Mouse (Mus musculus) adrenal gland, adult 18-20 months (tissue): ENCODE measurements at regions not wholly inside any gene's neighbourhood (a gene's known extent, or its start where the extent isn't known, plus 50 kb on each side); places are given as distances from the start of the nearest gene placed in this dataset.

Experiments used
- DNase-seq, 2 experiments: peaks; one replicate each; pipeline ENCODE4 v3.0.0; 2021 to 2022; ENCODE audit warnings: low spot score in 2 of 2

DNA sequence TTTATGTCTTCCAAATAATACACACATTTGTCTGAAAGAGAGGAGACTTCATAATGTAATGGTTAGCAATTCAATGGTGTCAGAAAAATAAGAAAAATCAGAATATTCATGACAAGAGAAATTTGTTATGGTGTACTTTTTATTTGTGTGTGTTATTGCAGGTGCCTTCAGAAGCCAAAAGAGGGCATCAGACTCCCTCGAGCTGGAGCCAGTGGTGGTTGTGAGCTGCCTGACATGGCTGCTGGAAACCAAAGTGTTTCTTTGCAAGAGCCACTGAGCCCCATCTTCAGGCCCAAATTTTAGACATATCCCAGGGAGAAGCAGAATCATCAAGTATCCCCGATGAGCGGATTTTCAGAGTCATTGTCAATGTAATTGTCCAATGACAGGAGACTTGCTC, 81.9 kb downstream of the Tm2d3 start:
- no peak for DNase-seq

DNA sequence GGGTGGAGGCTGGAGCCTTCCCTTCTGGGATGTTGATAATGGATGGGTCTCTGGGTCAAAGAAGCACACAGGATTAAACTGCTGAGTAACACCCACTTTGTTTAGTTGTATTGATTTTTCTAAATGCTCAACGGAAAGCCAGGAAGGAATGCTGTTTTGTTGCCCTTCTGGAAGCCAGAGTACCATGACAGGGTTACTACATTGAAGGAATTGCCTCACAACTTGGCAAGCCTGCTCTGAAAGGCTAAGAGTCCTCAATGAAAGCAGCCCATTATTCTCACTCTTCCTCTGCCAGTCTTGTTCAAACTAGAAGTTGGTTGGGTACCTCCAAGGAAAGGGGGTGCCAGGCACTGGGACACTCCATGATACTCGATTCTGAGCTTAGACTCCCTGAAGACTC, 83.0 kb downstream of the Tm2d3 start:
- no peak for DNase-seq

DNA sequence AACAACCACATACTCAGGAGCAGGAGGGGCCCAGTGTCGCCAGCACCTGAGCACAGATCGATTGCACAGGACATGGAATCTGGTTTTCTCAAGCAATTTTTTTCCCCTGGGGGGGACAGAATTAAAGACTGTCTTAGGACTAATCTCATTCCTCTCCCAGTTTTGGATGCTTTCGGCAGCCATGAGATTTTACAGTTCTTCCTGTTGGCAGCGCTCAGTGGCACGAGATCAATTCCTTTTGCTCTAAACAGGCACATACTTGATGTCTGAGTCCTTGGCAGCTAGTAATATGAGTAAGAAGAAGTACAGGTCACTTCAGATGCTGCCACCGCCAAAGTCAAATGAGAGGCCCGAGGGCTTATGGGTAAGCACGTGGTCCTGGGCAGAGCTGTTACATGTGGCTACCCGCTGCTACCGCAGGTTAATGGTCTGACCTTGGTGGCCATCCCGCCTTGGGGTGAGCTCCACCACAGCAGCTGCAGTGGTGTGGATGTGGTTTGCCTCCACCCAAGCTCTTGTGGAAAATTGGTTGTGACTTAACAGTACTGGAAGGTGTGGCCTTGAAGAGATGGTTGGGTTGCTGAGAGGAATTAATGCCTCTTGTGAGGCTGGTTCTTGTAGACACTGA, 83.5 kb downstream of the Tm2d3 start:
- DNase-seq = no peak

DNA sequence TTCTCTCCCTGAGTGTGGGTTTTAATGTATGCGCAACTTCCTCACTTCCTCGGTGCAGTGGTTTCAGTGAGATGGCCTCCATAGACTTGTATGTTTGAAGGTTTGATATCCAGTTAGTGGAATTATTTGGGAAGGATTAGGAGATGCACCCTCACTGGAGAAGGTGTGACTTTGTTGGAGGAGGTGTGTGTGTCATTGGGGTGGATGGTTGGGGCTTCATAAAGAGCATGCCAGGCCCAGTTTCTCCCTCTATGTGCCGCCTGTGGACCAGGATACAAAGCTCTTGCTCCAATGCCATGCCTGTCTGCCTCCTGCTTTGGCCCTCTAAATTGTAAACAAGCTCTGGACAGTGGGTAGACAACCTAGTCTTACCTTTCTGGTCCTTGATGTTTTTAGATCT, 84.0 kb downstream of the Tm2d3 start:
- DNase-seq = no peak

DNA sequence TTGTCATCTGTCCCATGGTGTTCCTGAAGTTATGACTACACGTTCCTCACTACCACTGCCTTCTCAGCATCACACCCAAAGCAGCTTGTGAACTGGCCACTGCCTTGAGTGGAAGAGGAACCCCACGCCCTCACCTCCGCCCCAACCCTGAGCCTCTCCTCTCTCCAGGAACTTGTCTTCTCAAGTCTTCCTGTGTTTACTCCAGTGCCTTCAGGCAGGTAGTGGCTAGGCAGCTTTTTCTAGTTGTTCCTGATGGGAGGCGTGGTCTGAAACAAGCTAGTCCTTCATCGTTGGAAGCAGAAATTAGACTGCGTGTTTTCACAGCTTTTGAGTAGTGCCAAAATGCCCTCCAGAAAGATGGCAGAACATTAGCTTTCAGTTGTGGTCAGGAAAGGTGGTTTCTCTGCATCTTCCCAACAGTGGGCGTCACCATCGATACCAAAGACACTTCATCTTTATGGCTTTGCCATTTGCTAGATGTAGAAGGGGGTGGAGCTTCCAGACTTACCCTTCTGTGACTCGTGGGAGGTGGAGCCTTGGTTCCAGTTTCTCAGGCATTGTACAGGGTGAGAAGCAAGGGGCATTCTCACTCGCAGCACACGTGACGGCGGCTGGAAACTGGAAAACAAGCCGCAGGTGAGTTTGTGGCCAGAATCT, 81.7 kb upstream of the Pcsk6 start:
- DNase-seq = no peak

DNA sequence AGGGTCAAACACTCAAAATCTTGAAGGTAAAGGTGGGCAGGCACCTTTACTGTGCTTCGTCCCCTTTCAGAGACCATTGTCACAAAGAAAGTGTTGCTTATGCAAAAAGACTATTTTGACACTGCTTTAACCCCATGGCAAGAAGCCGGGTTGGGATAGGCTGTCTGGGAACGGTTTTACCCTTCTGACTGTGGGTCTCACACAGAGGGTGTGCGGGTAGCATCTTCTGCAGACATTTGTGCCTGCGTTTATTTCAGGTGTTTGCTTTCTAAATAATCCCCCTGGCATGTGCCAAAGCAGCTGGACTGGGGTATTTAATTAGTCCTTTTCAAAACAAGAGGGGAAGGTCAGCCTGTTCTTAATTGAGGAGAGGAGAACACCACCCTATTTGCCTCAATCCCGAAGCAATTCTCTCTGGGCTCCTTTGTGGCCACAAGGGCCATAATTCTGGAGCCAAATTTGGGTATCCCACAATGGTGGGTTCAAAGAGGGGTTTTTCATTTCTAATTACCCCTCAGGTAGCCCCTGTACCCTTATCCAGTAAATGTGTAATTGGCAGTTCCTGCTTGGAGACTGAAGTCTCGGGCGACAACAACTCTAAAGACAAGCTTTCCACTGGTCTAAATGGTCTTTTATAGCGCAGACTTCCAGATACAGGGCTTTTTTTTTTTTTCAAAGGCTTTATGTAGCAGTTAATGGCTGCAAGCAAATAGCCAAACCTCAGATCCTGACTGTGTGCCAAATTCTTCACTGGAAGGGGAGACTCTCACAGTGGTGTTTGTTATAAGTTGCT, 80.8 kb upstream of the Pcsk6 start:
- no peak for DNase-seq

DNA sequence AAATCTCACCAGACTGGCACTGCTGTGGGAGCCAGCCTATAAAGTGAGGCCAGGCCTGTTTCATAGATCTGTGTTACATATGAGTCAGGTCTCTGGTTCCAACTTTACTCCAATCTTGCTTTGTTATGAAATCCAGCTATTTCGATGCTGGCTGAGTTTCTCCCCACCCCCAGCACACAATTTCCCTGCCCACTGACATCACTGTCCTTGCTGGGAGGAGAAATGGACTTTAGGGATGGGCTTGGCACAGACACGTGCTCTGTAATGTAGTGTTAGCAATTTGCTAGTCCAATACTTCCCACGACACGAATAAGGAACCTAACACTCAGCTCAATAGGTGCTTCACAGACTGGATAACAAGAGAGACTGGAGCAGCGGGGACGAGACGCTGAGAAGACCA, 79.5 kb upstream of the Pcsk6 start:
- DNase-seq = peak in 1 of 2 experiments; percentile 27

DNA sequence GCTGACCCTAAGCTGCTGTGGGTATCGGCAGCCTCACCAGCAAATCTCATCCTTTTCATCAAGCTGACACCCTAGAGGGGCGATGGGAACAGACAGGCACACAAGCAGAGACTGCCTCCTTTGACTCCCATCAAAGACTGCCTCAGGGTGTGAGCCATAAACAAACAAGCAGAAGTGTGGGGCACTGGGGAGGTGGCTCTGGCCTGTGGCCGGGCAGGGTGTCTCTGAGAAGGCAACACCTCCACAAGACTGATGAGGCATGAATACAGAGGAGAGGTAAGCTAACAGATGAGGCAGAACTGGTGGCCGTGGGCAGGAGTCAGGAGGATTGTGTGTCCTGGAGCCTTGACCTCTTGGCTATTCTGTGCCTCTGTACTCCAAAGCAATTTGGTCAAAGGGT, 77.8 kb upstream of the Pcsk6 start:
- no peak for DNase-seq

DNA sequence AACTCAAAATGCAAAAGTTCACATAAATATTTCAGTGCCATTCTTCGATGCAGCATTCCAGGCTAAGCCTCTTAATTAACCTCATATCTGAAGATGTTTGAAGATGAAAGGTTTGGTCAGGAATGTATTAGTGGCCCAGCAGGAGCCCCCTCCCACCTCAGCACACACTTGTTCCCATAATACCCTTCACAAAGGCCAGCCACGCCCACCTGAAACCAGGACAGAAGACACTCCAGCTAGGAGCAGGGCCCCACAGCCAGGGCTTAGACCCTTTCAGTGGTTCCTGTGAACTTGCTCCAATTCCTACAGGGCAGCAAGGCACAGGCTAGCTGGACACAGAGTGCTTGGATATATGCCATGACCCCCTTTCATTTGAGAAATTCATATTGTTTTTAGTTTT, 74.6 kb upstream of the Pcsk6 start:
- DNase-seq = no peak

DNA sequence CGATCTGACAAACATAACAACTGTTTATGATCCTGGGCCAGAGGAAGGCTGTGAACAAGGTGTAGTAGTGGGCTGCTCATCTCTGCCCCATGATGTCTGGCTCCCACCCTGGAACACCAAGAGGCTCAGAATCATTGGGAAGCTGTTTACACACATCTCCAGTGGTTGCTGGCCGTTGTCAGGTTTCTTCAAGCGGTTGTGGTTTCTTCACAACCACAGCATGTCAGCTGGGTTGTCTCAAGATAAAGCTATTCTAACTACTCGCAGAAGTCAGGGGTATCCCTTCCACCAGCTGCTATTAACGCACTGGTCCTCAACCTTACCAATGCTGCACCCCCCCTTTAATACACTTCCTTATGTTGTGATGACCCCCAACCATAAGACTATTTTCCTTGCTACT, 73.7 kb upstream of the Pcsk6 start:
- DNase-seq = no peak

DNA sequence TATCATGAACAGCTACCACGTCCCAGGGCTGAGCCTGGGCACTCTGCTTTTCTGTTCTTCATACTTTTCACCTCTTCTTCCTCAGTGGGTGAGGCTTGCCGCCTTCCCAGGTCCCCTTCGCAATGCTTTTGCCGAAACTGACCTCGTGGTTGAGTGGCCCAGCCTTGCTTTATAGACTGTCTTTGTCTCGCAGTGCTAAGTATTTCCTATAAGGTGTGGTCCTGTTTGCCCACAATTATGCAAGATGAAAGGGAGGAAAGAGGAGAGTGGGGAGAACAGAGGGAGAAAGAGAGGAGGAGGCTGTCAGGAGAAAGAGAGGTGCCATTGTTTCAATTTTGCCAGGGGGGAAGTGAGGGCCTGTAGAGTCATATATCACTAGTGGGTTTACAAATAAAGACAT, 71.3 kb upstream of the Pcsk6 start:
- no peak for DNase-seq

DNA sequence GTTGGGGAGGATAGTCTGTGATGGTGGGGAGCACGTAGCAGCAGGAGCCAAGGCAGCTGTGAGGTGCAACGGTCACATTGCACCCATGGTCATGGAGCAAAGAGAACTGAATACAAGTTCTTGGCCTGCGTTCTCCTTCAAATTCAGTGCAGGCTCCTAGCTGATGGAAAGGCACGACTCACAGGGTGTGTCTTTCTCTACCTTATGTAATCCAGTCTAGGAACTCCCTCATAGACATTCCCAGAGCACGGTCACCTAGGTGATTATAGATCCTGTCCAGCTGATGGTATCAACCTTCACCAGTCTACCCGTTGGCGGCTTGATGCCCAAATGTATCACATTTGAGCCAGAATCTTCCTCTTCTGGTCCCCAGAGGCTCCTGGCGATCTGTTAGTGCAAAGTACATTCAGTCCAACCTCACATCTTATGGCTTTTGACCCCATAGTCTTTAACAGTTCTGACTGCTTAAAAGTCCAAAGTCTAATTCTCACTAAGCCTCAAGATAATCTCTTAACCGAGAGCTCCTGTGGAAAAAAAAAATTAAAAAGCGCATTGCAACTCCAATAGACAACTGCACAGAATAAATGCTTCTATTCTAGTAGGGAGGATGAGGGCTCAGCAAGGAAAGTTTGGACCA, 69.2 kb upstream of the Pcsk6 start:
- no peak for DNase-seq

DNA sequence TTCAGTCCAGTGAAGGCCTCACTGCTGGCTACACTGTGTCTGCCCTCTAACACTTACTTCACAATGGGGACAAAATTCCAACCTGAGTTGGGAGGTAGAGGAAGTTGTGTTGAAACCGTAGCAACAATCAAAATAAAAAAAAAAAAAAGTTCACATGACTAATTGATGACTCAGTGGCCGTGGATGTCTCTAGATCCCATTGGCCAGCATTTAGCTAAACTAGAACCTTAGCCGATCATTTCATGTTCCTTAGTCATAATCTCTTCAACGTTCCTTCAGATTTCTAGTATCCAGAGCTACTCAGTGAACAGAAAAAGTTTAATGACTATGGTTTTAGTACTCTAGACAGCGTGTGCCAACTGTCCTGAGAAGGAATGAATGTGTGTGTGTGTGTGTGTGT, 59.2 kb upstream of the Pcsk6 start:
- DNase-seq = no peak

DNA sequence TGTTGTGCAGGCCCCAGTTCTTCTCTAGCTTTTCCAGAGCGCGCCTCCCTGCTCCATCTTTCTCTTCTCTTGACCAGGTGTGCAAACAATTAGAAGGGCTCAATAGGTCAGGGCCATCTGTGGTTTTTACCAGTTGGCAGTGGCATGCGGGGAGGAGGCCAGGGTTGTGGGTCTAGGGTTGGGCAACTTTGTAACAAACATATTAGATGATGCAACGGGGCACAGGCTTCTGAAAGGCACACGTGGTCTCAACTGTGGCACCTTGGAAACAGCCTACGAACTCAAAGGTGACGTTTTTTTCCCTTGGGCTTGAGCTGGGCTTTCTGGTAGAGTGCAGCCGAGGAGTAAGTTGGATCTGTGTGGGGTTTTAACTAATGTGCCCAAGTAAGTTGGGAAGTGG, 58.7 kb upstream of the Pcsk6 start:
- DNase-seq = no peak

DNA sequence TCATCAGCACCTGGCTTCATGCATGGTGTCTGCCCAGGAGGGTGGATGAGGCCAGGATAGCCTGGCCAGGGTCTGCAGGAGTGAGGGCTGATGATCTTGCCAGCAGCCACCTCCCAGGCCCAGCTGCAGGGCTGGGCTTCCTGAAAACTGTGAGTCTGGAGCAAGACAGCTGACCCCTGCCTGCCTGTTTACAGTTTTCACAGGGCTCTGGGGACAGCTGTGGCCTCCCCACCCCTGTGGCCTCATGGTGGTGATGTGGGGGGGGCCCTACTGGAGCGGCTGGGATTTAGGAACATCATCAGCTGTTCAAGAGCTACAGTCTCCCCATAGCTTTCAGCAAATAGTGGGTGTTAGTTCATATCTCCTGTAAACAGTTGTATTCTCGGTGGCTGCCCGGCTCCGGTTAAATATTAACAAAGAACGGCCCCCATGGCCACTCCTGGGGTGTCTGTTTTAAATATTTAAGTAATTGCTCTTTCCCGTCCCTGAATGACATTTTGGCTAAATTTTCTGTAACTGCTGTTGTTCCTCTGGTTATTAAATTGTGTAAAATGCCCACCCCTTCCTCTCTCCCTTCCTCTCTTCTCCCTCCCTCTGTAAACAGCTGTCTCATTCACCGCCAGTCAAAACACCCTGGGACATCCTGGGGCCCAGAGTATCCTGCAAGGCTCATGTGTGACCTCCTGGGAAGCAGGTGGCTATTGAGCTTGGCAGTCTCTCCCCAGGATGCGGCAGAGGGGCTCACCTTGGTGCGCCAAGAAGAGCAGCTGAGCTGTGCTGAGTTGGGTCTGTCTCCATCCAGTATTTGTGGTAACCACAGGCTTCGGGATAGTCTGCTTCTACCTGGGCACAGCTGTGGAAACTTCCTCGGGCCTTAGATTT, 57.9 kb upstream of the Pcsk6 start:
- no peak for DNase-seq
